Mouse (Mus musculus) limb, embryonic 10.5 days (tissue): ENCODE data around the gene Serinc5. TPM values are rescaled to one million over a fixed set of nuclear protein-coding genes. Genes with fewer than 3 reads are reported as not detected.

Experiments used
- DNase-seq: peaks from one replicate; pipeline ENCODE4 v3.0.0-alpha.2; 2017; ENCODE audit warnings: low spot score
- H3K27ac ChIP-seq: fragments of 300-500 bp; sonication (generic); 2 replicates; pipeline ENCODE4 v1.5.1; 2016; ENCODE audit warnings: mild to moderate bottlenecking
- H3K27me3 ChIP-seq: fragments of 300-500 bp; sonication (generic); 2 replicates; pipeline ENCODE4 v1.6.1; 2016; ENCODE audit warnings: low read depth, mild to moderate bottlenecking; ENCODE audit not compliant: poor library complexity, severe bottlenecking
- H3K36me3 ChIP-seq: fragments of 300-500 bp; sonication (generic); 2 replicates; pipeline ENCODE4 v1.6.1; 2016; ENCODE audit warnings: mild to moderate bottlenecking, moderate library complexity
- H3K4me1 ChIP-seq: fragments of 300-500 bp; sonication (generic); 2 replicates; pipeline ENCODE4 v1.6.1; 2016
- H3K4me3 ChIP-seq: fragments of 300-500 bp; sonication (generic); 2 replicates; pipeline ENCODE4 v1.5.1; 2016; ENCODE audit warnings: mild to moderate bottlenecking, moderate library complexity
- H3K9me3 ChIP-seq: fragments of 300-500 bp; sonication (generic); replicated peaks from 2 replicates; pipeline ENCODE4 v1.6.1; 2016; ENCODE audit warnings: mild to moderate bottlenecking
- WGBS: fragments of 180-500 bp; shearing (Covaris S2); methylation state at CpG from one replicate; pipeline ENCODE4 v1.1.7; 2016; 5-methylcytosine and 5-hydroxymethylcytosine counted together
- polyA plus RNA-seq: library from polyadenylated mRNA; unstranded; fragments of >200 nt; fragmentation: Nextera tagmentation; extraction: Ambion mirVana; gene quantifications from 2 replicates; pipeline ENCODE4 v1.2.1, GENCODE M21; 2016

The Serinc5 gene
- polyA plus RNA-seq, 1 experiment from 2014 or later: 9.1 TPM

DNA sequence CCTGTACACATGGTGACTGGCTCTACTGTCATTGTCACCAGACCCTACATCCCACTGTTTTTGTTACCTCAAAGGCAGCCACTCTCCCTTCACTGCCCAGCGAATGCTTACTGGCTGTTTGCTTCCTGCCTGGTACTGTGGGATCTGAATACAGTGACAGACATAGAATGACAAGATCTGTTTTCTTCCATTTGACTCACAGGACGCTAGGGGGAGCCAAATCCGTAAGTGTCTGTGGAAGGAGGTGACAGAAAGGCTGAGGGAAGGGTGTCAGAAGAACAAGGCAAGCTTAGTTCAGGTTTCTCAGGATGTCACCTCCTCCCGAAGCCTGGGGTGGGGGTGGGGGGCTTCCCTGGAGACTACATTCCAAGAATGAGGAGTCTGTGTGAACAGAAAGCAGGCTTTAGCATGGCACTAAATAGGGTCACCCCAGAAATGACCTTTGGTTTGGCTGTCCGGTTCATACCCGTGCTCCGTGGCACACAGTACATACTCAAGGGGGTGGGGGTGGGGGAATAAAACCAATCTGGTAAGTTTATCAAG is 140.2 kb downstream of the Serinc5 start:
- DNase-seq: peak; percentile 77
- H3K27me3 ChIP-seq: no peaks in the 10 kb centered on the region; the same call in 1 of the 2 replicates
- no peak overlapping the region for H3K4me3 ChIP-seq
- no peaks in the 10 kb centered on the region for H3K9me3 ChIP-seq
- H3K4me1 ChIP-seq: peaks cover 13% of the 10 kb centered on the region
- H3K36me3 ChIP-seq: no peaks in the 10 kb centered on the region
- 27% methylated on average over 7 of the region's 7 CpGs for WGBS
- no peak overlapping the region for H3K27ac ChIP-seq

DNA sequence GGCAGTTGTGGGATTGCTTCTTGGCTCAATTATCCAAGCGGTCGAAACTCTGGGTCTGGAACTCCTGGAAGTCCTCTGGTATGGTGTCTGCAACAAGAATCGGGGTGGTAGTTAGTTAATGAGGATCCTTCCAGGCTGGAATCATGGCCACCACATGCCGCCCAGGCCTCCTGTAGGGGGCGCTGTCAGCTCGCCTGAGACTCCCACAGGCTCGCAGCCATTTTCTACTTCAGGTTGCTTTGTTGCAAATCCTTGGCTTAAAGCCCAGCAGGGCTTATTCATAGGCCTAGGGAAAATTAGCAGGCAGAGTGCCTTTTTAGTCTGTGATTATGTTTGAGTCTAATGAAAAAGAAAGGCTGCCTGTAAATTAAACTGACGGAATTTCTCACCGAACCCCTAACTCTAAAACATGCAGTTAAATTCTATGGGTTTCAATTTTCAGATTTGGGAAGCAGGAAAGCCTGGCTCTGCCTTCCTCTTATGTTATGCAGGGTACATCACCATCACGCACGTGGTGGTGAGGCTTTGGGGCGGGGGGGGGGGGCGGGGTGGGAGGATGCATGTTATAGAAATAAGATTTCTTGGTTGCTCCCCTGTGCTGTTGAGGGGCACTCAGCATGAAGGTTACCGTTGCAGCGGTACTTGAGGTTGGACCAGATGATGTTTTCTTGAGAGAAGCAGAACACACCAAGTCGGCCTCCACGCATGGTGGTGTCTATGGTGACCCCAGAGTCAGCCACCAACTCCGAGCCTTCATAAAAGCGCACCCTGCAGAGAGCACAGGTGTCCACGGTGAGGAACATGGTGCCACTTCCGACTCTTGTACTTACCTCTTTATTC is 141.1 kb downstream of the Serinc5 start:
- H3K9me3 ChIP-seq: no peaks in the 10 kb centered on the region
- H3K4me1 ChIP-seq: peaks cover 13% of the 10 kb centered on the region
- no peaks in the 10 kb centered on the region for H3K36me3 ChIP-seq
- peak; percentile 87 for DNase-seq
- peak overlapping the region; percentile 51; the same call in 1 of the 2 replicates for H3K27ac ChIP-seq
- H3K27me3 ChIP-seq: no peaks in the 10 kb centered on the region; the same call in 1 of the 2 replicates
- WGBS: 74% methylated on average over 21 of the region's 21 CpGs
- no peak overlapping the region for H3K4me3 ChIP-seq

DNA sequence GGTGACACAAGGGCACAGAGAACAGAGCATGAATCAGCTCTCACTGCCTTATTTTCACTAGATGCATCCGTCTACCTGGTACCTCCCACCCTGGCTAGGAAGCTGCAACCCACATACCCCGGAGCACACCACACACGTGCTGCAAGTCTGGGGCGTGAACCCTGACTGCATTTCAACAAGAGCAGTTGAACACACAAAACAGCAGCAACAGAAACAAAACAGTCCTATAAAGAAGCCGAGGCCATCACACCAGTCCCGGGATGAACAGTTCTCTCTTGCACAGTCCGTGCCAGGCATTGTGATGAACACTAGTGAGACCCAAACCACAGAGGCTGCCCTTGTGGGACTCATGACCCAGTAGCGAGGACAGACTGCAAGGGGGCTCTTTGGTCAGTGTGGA is 142.8 kb downstream of the Serinc5 start:
- Histone ChIP-seq H3K27me3 (no peaks in the 10 kb centered on the region; the same call in 1 of the 2 replicates), H3K36me3 (no peaks in the 10 kb centered on the region), H3K9me3 (no peaks in the 10 kb centered on the region), H3K4me1 (peaks cover 13% of the 10 kb centered on the region), H3K27ac (no peak overlapping the region), H3K4me3 (no peak overlapping the region)
- WGBS: 89% methylated on average over 8 of the region's 8 CpGs
- no peak for DNase-seq

DNA sequence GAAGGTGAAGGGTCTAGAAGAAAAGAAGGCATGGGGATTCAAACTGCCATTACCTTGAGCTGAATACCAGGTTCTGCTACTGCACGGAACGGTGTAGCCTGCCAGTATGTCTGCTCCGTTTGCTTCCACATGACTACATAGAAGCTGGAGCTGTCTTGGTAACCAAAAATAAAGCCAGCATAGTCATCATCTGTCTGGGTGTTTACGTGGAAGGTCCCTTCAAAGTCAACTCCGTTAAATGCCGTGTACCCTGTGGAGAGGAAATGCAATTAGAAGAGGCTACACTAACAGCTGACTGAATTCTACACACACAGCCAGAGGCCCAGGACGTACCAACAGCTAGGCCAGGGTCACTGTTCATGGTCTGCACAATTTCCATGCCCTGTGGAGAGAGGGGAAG is 144.1 kb downstream of the Serinc5 start:
- Histone ChIP-seq H3K9me3 (no peaks in the 10 kb centered on the region), H3K4me1 (peaks cover 13% of the 10 kb centered on the region), H3K27ac (no peak overlapping the region), H3K27me3 (no peaks in the 10 kb centered on the region; the same call in 1 of the 2 replicates), H3K4me3 (no peak overlapping the region), H3K36me3 (no peaks in the 10 kb centered on the region)
- no peak for DNase-seq
- WGBS: 85% methylated on average over 7 of the region's 7 CpGs

DNA sequence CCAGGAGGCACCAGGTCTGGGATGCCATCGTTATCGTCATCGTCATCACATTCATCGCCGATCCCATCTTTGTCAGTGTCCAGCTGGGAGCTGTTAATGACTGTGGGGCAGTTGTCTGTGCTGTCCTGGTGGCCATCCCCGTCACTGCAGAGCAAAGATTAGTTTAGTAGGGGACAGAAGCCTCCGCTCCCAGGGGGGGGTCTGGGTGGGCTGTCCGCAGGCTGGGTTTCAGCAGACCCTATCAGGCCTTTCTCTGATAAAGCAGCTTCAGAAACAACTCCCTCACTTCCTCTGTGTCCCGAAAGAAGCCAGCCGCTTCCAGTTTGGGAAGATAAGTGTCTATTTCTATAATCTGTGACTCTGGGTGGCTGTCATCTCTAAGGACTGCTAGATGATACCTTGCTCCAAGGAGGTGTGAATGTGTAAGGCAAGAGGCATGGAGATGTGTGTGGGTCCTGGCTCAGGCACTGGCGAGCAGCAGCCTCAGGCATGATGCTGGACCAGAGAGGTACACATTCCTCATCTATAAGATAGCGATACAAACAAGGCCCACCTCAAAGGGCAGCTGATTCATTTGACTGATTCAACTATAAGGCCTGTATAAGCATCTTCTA is 147.2 kb downstream of the Serinc5 start:
- no peaks in the 10 kb centered on the region for H3K36me3 ChIP-seq
- H3K9me3 ChIP-seq: no peaks in the 10 kb centered on the region
- no peak for DNase-seq
- no peaks in the 10 kb centered on the region; the same call in 1 of the 2 replicates for H3K27me3 ChIP-seq
- H3K27ac ChIP-seq: no peak overlapping the region
- 88% methylated on average over 12 of the region's 12 CpGs for WGBS
- H3K4me3 ChIP-seq: no peak overlapping the region
- no peaks in the 10 kb centered on the region for H3K4me1 ChIP-seq

DNA sequence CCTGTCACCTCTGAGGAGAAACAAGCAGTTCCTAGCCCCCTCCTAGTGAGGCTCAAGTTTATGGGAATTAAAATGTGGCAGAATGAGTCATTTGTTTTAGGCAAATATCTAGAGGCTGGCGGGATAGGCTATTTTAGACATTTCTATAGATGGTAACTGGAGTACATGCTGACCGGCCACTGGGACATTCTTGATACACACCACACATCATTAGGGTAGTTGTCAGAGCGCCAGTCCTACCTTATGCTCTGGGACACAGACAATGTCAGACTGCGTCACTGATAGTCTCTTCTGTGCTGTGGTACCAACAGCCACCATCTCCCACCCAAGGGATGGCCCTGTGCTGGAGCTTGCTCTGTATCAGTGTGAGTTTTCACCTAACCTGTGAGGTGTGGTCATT is 148.2 kb downstream of the Serinc5 start:
- Histone ChIP-seq H3K27ac (no peak overlapping the region), H3K27me3 (no peaks in the 10 kb centered on the region; the same call in 1 of the 2 replicates), H3K4me3 (no peak overlapping the region), H3K9me3 (no peaks in the 10 kb centered on the region), H3K4me1 (no peaks in the 10 kb centered on the region), H3K36me3 (no peaks in the 10 kb centered on the region)
- DNase-seq: no peak
- 87% methylated on average over 4 of the region's 4 CpGs for WGBS

DNA sequence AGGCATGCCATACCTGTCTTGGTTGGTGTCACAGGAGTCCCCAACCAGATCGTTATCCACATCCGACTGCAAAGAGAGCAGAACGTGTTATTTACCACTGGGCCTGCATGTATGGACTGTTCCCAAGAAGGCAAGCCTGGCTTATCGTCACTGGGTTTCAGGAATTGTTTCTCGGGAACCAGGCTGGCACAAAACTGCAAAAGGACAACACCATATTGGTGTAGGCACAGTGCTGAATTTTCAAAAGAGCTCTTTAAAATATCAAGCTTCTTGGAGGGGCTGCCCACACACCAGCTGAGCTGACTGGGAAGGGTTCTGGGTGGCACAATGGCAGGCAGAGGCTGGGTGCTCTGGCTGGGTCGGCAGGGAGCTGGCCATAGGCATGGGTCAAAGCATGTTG is 149.6 kb downstream of the Serinc5 start:
- Histone ChIP-seq H3K4me3 (no peak overlapping the region), H3K27me3 (no peaks in the 10 kb centered on the region), H3K36me3 (no peaks in the 10 kb centered on the region), H3K4me1 (no peaks in the 10 kb centered on the region), H3K27ac (no peak overlapping the region), H3K9me3 (no peaks in the 10 kb centered on the region)
- no peak for DNase-seq
- WGBS: 91% methylated on average over 6 of the region's 6 CpGs

Other genes with a start within 250 kb of the Serinc5 start
- gene Ankrd34b, start 185.2 kb upstream of the Serinc5 start, polyA plus RNA-seq: 0.05 TPM in 2 replicates
- 0.13 TPM in 1 of 2 replicates, not detected in the other for gene Fam151b, start 127.1 kb upstream of the Serinc5 start, polyA plus RNA-seq
- gene Zfyve16, start 80.2 kb upstream of the Serinc5 start, polyA plus RNA-seq: 9.8 and 12.5 TPM in 2 replicates
- gene Spz1, start 34.9 kb upstream of the Serinc5 start, polyA plus RNA-seq: not detected in 2 replicates
- 1.2 TPM in 2 replicates for gene Thbs4, start 183.7 kb downstream of the Serinc5 start, polyA plus RNA-seq
- gene Mtx3, start 233.7 kb downstream of the Serinc5 start, polyA plus RNA-seq: 3.4 and 3.7 TPM in 2 replicates